Mouse (Mus musculus) liver, embryonic 16.5 days (tissue): ENCODE data around the gene Catsperd. TPM values are rescaled to one million over a fixed set of nuclear protein-coding genes. Genes with fewer than 3 reads are reported as not detected.
A peak's percentile ranks its signal among the peaks of the same experiment; 100 is the strongest.

Source experiments
- ATAC-seq: fragments of 200-750 bp; cut with Nextera tagmentation; 2 replicates; pipeline ENCODE4 v1.8.0; 2017; ENCODE audit warnings: low read depth, mild to moderate bottlenecking, moderate number of reproducible peaks, moderate library complexity
- H3K27ac ChIP-seq: fragments of 300-500 bp; sonication (generic); 2 replicates; pipeline ENCODE4 v1.5.1; 2014; ENCODE audit warnings: mild to moderate bottlenecking, low read length
- H3K27me3 ChIP-seq: fragments of 300-500 bp; sonication (generic); 2 replicates; pipeline ENCODE4 v1.6.1; 2014; ENCODE audit warnings: low read depth, low read length, mixed read lengths; ENCODE audit not compliant: control insufficient read depth, insufficient read depth
- H3K36me3 ChIP-seq: fragments of 300-500 bp; sonication (generic); 2 replicates; pipeline ENCODE4 v1.6.1; 2014; ENCODE audit warnings: mild to moderate bottlenecking; ENCODE audit not compliant: control insufficient read depth, insufficient read depth
- H3K4me1 ChIP-seq: fragments of 300-500 bp; sonication (generic); 2 replicates; pipeline ENCODE4 v1.6.1; 2014; ENCODE audit warnings: low read depth, low read length, mixed read lengths; ENCODE audit not compliant: control insufficient read depth
- H3K4me2 ChIP-seq: fragments of 300-500 bp; sonication (generic); 2 replicates; pipeline ENCODE4 v1.6.1; 2014; ENCODE audit warnings: low read depth, low read length, mixed read lengths
- H3K4me3 ChIP-seq: fragments of 300-500 bp; sonication (generic); 2 replicates; pipeline ENCODE4 v1.5.1; 2014; ENCODE audit warnings: low read depth, mild to moderate bottlenecking, low read length
- H3K9ac ChIP-seq: fragments of 300-500 bp; sonication (generic); 2 replicates; pipeline ENCODE4 v1.6.1; 2014; ENCODE audit warnings: low read depth, low read length
- H3K9me3 ChIP-seq: fragments of 300-500 bp; sonication (generic); replicated peaks from 2 replicates; pipeline ENCODE4 v1.6.1; 2016; ENCODE audit warnings: low read length; ENCODE audit not compliant: control insufficient read depth
- WGBS: fragments of 180-500 bp; shearing (Covaris S2); extraction: QIAGEN DNeasy Blood & Tissue Kit; methylation state at CpG from one replicate; pipeline ENCODE4 v1.1.7; 2014; ENCODE audit not compliant: insufficient replicate concordance; 5-methylcytosine and 5-hydroxymethylcytosine counted together
- polyA plus RNA-seq: library from polyadenylated mRNA; unstranded; fragments of >200 nt; fragmentation: Nextera tagmentation; extraction: Ambion mirVana; gene quantifications from 2 replicates; pipeline ENCODE4 v1.2.1, GENCODE M21; 2015

Catsperd gene
- polyA plus RNA-seq, 1 experiment from 2014 or later, result 0.21 TPM

DNA sequence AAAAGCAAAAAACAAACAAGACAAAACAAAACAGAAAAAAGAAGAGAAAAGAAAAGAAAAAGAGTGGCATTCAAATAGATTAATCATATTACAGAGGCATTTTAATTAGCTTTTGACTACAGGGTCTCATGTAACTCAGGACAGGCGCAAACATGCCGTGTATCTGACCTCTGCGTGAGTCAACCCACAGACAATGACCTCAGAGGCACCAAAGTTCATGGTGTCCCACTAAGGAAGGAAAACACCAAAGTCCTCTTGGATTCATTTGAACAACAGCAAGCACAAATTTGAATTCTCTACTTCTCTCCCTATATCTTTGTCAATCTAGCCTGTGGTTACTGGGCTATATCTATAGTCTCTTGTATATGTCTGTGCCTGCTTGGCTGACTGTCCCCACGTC is 15.3 kb downstream of the Catsperd start:
- no peak overlapping the region for H3K4me3 ChIP-seq
- H3K9ac ChIP-seq, result no peak overlapping the region
- no peaks in the 10 kb centered on the region for H3K36me3 ChIP-seq
- no peaks in the 10 kb centered on the region for H3K9me3 ChIP-seq
- H3K27me3 ChIP-seq, result no peaks in the 10 kb centered on the region
- no peaks in the 10 kb centered on the region for H3K4me1 ChIP-seq
- H3K27ac ChIP-seq, result no peak overlapping the region
- 60% methylated on average over 4 of the region's 4 CpGs for WGBS
- no peak for ATAC-seq
- no peak overlapping the region for H3K4me2 ChIP-seq

DNA sequence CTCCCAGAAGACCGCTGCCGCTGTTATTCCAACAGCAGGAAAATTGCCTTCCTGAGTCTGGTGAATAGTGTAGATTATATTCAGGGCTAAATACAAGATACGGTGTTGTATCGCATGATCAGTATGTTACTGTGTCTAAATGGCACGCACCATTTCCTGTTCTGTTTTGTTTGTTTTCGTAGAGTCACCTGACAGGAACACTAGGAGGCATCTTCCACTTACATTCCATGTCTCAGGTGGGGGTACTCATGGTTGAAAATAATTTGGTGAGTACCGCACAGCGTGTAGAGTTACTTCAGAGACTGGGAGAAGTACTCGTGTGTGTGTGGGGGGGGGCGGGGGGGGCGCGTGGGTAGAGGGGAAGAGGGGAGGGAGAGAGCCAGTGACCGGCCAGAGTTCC is 19.6 kb downstream of the Catsperd start:
- WGBS, result 39% methylated on average over 12 of the region's 13 CpGs
- Histone ChIP-seq H3K4me3 (no peak overlapping the region), H3K4me2 (no peak overlapping the region)

DNA sequence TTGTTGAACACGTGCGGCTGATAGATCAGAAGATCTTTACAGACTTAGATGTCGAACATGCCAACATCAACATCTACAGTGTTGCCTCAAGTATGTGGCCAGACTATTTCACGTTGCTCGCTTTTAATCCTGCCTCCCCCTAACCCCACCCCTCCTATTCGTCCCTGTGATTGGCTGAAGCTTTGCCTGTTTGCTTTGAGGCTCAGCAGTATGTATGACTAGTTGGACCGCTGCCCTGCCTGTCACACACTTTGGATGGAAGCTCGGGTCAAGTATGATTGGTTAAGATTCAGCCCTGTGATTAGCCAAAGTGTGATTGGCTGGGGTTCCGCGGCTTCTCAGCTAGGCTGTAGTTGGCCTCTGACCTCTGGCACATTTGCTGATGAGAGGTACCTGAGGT is 23.9 kb downstream of the Catsperd start:
- H3K4me1 ChIP-seq, result no peaks in the 10 kb centered on the region
- no peaks in the 10 kb centered on the region for H3K27me3 ChIP-seq
- H3K9me3 ChIP-seq, result no peaks in the 10 kb centered on the region
- peak; percentile 86 for ATAC-seq
- H3K36me3 ChIP-seq, result no peaks in the 10 kb centered on the region
- no peak overlapping the region for H3K4me2 ChIP-seq
- no peak overlapping the region for H3K27ac ChIP-seq
- 28% methylated on average over 10 of the region's 10 CpGs for WGBS
- H3K4me3 ChIP-seq, result no peak overlapping the region
- H3K9ac ChIP-seq, result no peak overlapping the region

More for the DNA sequence above, 19.6 kb downstream of the Catsperd start:
- Histone ChIP-seq H3K27ac (no peak overlapping the region), H3K36me3 (no peaks in the 10 kb centered on the region), H3K27me3 (no peaks in the 10 kb centered on the region), H3K9me3 (no peaks in the 10 kb centered on the region), H3K4me1 (no peaks in the 10 kb centered on the region), H3K9ac (no peak overlapping the region)
- ATAC-seq, result no peak

DNA sequence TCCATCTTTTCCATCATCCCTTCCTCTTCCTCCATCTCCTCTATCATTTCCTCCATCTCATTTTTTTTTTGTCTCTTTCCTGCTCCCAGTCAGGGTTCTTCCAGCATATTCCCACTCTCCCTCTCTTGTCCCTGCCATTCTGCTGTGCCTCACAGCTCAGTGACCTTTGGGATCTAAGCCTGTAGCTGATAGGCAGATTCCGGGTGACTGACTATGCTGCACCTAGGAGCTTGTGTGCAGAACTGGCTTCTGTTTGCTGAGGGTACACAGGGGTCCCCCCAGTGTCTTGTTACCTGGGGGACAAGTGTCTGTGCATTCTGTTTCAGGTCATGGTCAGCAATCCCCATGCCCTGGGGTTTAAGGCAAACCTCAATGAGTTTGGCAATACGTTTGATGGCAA is 26.8 kb downstream of the Catsperd start:
- WGBS, result 49% methylated on average over 2 of the region's 2 CpGs
- Histone ChIP-seq H3K36me3 (no peaks in the 10 kb centered on the region), H3K4me3 (no peak overlapping the region), H3K27me3 (no peaks in the 10 kb centered on the region), H3K4me1 (no peaks in the 10 kb centered on the region), H3K4me2 (no peak overlapping the region), H3K9me3 (no peaks in the 10 kb centered on the region), H3K27ac (no peak overlapping the region), H3K9ac (no peak overlapping the region)
- no peak for ATAC-seq

DNA sequence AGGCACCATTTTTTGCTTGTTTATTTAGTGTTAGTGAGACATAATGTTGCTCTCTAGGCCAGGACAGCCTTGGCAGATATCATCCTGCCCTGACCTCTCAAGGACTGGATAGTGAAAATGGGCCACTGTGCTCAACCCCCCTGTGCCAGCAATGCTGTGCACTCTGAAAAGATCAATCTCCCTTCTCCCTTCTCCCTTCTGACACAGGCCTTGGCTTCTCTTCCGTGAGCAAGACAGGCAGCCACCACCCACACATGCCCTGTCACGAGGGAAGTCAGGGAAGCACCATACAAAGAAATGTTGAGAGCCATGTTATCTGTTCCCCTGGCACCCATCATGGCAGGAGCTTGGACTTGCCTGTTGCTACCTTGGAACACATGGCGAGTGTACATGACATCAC is 27.4 kb downstream of the Catsperd start:
- WGBS, result 65% methylated on average over 3 of the region's 3 CpGs

DNA sequence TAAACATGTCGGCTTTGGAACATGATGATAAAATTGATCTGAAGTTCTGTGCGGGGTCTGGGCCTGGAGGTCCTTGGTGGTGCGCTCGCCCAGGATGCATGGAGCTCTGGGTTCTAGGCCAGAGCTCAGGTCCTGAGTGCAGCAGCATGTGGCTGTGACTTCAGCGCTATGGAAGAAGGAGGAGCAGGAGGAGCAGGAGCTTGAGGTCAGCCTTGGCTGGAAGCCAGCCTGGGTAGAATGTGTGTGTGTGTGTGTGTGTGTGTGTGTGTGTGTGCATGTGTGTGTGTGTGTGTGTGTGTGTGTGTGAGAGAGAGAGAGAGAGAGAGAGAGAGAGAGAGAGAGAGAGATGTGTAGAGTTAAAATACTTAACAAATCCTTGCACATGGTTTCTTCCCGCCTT is 28.2 kb downstream of the Catsperd start:
- H3K4me2 ChIP-seq, result no peak overlapping the region
- H3K36me3 ChIP-seq, result no peaks in the 10 kb centered on the region
- H3K4me3 ChIP-seq, result no peak overlapping the region
- 56% methylated on average over 6 of the region's 6 CpGs for WGBS
- no peak for ATAC-seq
- no peak overlapping the region for H3K27ac ChIP-seq
- no peak overlapping the region for H3K9ac ChIP-seq
- H3K27me3 ChIP-seq, result no peaks in the 10 kb centered on the region
- no peaks in the 10 kb centered on the region for H3K4me1 ChIP-seq
- no peaks in the 10 kb centered on the region for H3K9me3 ChIP-seq

More for the DNA sequence above, 27.4 kb downstream of the Catsperd start:
- H3K4me1 ChIP-seq, result no peaks in the 10 kb centered on the region
- no peaks in the 10 kb centered on the region for H3K36me3 ChIP-seq
- ATAC-seq, result no peak
- H3K27me3 ChIP-seq, result no peaks in the 10 kb centered on the region
- no peak overlapping the region for H3K4me2 ChIP-seq
- no peak overlapping the region for H3K4me3 ChIP-seq
- H3K9me3 ChIP-seq, result no peaks in the 10 kb centered on the region
- H3K27ac ChIP-seq, result no peak overlapping the region
- no peak overlapping the region for H3K9ac ChIP-seq

DNA sequence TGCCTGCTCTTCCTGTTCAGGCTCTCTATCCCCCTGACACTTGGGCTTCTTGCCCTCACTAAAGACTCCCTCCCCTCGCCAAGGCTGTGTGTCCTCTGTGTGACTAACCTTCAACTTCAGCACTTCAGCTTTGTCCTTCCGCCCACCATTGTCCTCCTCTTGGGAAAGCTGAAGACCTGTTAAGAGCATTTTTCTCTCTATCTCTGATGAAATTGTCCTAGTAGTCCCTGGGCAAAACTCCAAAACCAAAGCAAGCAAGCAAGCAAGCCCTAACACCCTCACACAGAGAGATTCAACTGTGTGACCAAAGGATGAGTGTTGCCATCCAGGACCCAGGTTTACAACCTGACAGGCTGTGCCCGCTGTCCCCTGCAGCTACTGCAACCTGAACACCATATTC is 35.7 kb downstream of the Catsperd start:
- no peak for ATAC-seq
- peaks cover 15% of the 10 kb centered on the region for H3K27me3 ChIP-seq
- WGBS, result 39% methylated on average over 3 of the region's 3 CpGs

DNA sequence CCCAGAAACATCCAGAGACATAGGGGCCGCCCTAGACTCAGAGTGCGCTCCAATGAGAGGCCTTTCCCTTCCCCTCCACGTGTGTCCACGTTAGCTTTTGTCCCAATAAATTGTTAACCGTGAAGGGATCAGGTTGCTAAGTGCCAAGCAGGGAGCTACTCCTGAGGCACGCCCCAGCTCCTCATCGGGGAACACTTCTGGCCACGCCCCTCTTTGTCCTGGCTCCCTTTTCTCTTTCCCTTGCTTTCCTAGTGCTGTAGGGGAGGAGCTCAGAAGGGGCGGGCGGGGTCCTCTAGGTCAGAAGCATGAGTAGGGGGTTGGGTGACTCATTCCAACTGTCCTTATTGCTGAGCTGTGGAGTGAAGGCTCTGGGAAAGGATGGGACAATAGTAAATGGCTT is 36.4 kb downstream of the Catsperd start:
- Histone ChIP-seq H3K4me1 (no peaks in the 10 kb centered on the region; the same call in none of the 2 replicates), H3K27ac (no peak overlapping the region), H3K27me3 (peaks cover 16% of the 10 kb centered on the region), H3K9me3 (no peaks in the 10 kb centered on the region), H3K9ac (no peak overlapping the region), H3K4me3 (no peak overlapping the region), H3K36me3 (no peaks in the 10 kb centered on the region), H3K4me2 (no peak overlapping the region)
- 20% methylated on average over 10 of the region's 10 CpGs for WGBS
- no peak for ATAC-seq

More for the DNA sequence above, 35.7 kb downstream of the Catsperd start:
- Histone ChIP-seq H3K9ac (no peak overlapping the region), H3K27ac (no peak overlapping the region), H3K4me3 (no peak overlapping the region), H3K36me3 (no peaks in the 10 kb centered on the region), H3K4me1 (no peaks in the 10 kb centered on the region; the same call in none of the 2 replicates), H3K9me3 (no peaks in the 10 kb centered on the region), H3K4me2 (no peak overlapping the region)

DNA sequence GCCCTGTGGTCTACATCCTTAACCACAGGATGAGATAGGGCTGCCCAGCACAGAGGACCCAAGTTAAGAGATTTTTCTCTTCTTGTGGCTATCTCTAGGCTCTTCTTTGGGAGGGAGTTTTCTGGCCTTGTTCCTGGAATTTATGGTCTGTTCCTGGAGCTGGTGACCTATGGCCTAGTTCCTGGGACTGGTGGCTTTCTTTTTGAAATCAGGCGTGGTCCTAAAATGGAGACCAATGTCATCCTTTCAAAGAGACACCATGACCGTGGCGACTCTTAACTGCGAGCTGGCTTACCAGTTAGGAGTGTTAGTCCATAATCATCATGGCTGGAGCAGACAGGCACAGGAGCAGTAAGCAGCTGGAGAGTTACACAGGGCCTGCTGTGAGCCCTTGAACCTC is 38.4 kb downstream of the Catsperd start:
- Histone ChIP-seq H3K4me3 (no peak overlapping the region), H3K4me1 (no peaks in the 10 kb centered on the region; the same call in none of the 2 replicates), H3K27ac (no peak overlapping the region), H3K27me3 (peaks cover 16% of the 10 kb centered on the region), H3K9me3 (no peaks in the 10 kb centered on the region), H3K36me3 (no peaks in the 10 kb centered on the region), H3K4me2 (no peak overlapping the region), H3K9ac (no peak overlapping the region)
- no peak for ATAC-seq
- WGBS, result 69% methylated on average over 4 of the region's 4 CpGs
